Mouse (Mus musculus) lung, embryonic 14.5 days (tissue): ENCODE data around the gene Guca2b. TPM values are rescaled to one million over a fixed set of nuclear protein-coding genes. Genes with fewer than 3 reads are reported as not detected.

Source experiments
- ATAC-seq: fragments of 200-750 bp; cut with Nextera tagmentation; 2 replicates; pipeline ENCODE4 v1.8.0; 2017; ENCODE audit warnings: mild to moderate bottlenecking, moderate TSS enrichment, moderate library complexity; ENCODE audit not compliant: insufficient read depth
- DNase-seq: peaks from one replicate; pipeline ENCODE4 v3.0.0-alpha.2; 2015
- H3K27ac ChIP-seq: fragments of 300-500 bp; sonication (generic); 2 replicates; pipeline ENCODE4 v1.5.1; 2014; ENCODE audit warnings: low read depth, mild to moderate bottlenecking, moderate library complexity
- H3K27me3 ChIP-seq: fragments of 300-500 bp; sonication (generic); 2 replicates; pipeline ENCODE4 v1.6.1; 2014; ENCODE audit warnings: low read length, control low read depth; ENCODE audit not compliant: insufficient read depth
- H3K36me3 ChIP-seq: fragments of 300-500 bp; sonication (generic); 2 replicates; pipeline ENCODE4 v1.6.1; 2014; ENCODE audit warnings: control low read depth; ENCODE audit not compliant: insufficient read depth
- H3K4me1 ChIP-seq: fragments of 300-500 bp; sonication (generic); 2 replicates; pipeline ENCODE4 v1.6.1; 2014; ENCODE audit warnings: antibody characterized with exemption, control low read depth; ENCODE audit not compliant: insufficient read depth
- H3K4me2 ChIP-seq: fragments of 300-500 bp; sonication (generic); 2 replicates; pipeline ENCODE4 v1.6.1; 2014; ENCODE audit warnings: mild to moderate bottlenecking
- H3K4me3 ChIP-seq: fragments of 300-500 bp; sonication (generic); 2 replicates; pipeline ENCODE4 v1.5.1; 2014; ENCODE audit warnings: low read depth, low read length
- H3K9ac ChIP-seq: fragments of 300-500 bp; sonication (generic); 2 replicates; pipeline ENCODE4 v1.6.1; 2014
- H3K9me3 ChIP-seq: fragments of 300-500 bp; sonication (generic); 2 replicates; pipeline ENCODE4 v1.6.1; 2016; ENCODE audit warnings: low read depth, low read length, control low read depth
- CTCF ChIP-seq: IDR thresholded peaks from 2 replicates; pipeline ENCODE4 v1.5.1; 2016; ENCODE audit warnings: antibody characterized with exemption, low read depth
- WGBS: fragments of 180-500 bp; shearing (Covaris S2); extraction: QIAGEN DNeasy Blood & Tissue Kit; methylation state at CpG from one replicate; pipeline ENCODE4 v1.1.7; 2014; 5-methylcytosine and 5-hydroxymethylcytosine counted together
- polyA plus RNA-seq: library from polyadenylated mRNA; unstranded; fragments of >200 nt; fragmentation: Nextera tagmentation; extraction: Ambion mirVana; gene quantifications from 2 replicates; pipeline ENCODE4 v1.2.1, GENCODE M21; 2014

Guca2b gene
- not detected in 2 replicates for polyA plus RNA-seq

- DNase-seq (no peak), ATAC-seq (no peak)
- TF ChIP-seq CTCF, result no peak
- Histone ChIP-seq H3K27ac (no peak within 1 kb of the TSS), H3K4me3 (no peak within 1 kb of the TSS), H3K27me3 (no peaks in the 10 kb centered on the region), H3K4me1 (no peaks in the 10 kb centered on the region), H3K9me3 (no peaks in the 10 kb centered on the region), H3K4me2 (no peak within 1 kb of the TSS), H3K36me3 (no peaks in the 10 kb centered on the region), H3K9ac (no peak within 1 kb of the TSS)
- 69% methylated on average over 4 of the region's 4 CpGs for WGBS
Measured at GRCm38 (mm10) chr4:119658731-119659130, at the start of gene Guca2b. Gene Guca2b (minus strand): TSS chr4:119658954.

- H3K36me3 ChIP-seq, result no peaks in the 10 kb centered on the region
- WGBS, result 44% methylated on average over 3 of the region's 3 CpGs
- no peaks in the 10 kb centered on the region for H3K27me3 ChIP-seq
- TF ChIP-seq CTCF, result no peak
- no peak overlapping the region for H3K27ac ChIP-seq
- no peak overlapping the region for H3K4me2 ChIP-seq
- ATAC-seq (peak; percentile 58; the same call in 1 of the 2 replicates), DNase-seq (peak; percentile 23)
- no peaks in the 10 kb centered on the region for H3K4me1 ChIP-seq
- H3K9me3 ChIP-seq, result no peaks in the 10 kb centered on the region
- no peak overlapping the region for H3K4me3 ChIP-seq
- H3K9ac ChIP-seq, result no peak overlapping the region
Measured at GRCm38 (mm10) chr4:119707751-119708150, 49.0 kb upstream of the Guca2b start.

- no peak for TF ChIP-seq CTCF
- no peaks in the 10 kb centered on the region for H3K4me1 ChIP-seq
Measured at GRCm38 (mm10) chr4:119707326-119707725, 48.6 kb upstream of the Guca2b start.

GRCm38 (mm10) chr4:119703965-119704364, 45.2 kb upstream of the Guca2b start:
- DNase-seq (peak; percentile 81), ATAC-seq (peak; percentile 63; the same call in 1 of the 2 replicates)
- no peak overlapping the region for H3K9ac ChIP-seq
- no peaks in the 10 kb centered on the region for H3K27me3 ChIP-seq
- H3K9me3 ChIP-seq, result no peaks in the 10 kb centered on the region
- no peaks in the 10 kb centered on the region for H3K36me3 ChIP-seq
- no peak overlapping the region for H3K27ac ChIP-seq
- no peak overlapping the region for H3K4me2 ChIP-seq
- H3K4me1 ChIP-seq, result 0 out of 2 replicates have a peak, but pooled peaks cover 2% of the 10 kb centered on the region
- H3K4me3 ChIP-seq, result no peak overlapping the region
- TF ChIP-seq CTCF, result no peak
- WGBS, result 59% methylated on average over 8 of the region's 8 CpGs

More at GRCm38 (mm10) chr4:119707326-119707725, 48.6 kb upstream of the Guca2b start:
- Histone ChIP-seq H3K4me2 (no peak overlapping the region), H3K27me3 (no peaks in the 10 kb centered on the region), H3K9me3 (no peaks in the 10 kb centered on the region), H3K36me3 (no peaks in the 10 kb centered on the region), H3K9ac (no peak overlapping the region), H3K27ac (no peak overlapping the region), H3K4me3 (no peak overlapping the region)
- 66% methylated on average over 5 of the region's 5 CpGs for WGBS
- no peak for ATAC-seq
- DNase-seq, result no peak

GRCm38 (mm10) chr4:119701269-119701954, 42.7 kb upstream of the Guca2b start:
- peak overlapping the region; percentile 78; the same call in 1 of the 2 replicates for H3K27ac ChIP-seq
- peak; percentile 90 for ATAC-seq
- 0 out of 2 replicates have a peak, but pooled peaks cover 2% of the 10 kb centered on the region for H3K4me1 ChIP-seq

GRCm38 (mm10) chr4:119698339-119698738, 39.6 kb upstream of the Guca2b start:
- WGBS, result 44% methylated on average over 2 of the region's 2 CpGs
- Histone ChIP-seq H3K9ac (no peak overlapping the region), H3K36me3 (no peaks in the 10 kb centered on the region), H3K4me2 (no peak overlapping the region), H3K27ac (no peak overlapping the region), H3K4me3 (no peak overlapping the region), H3K9me3 (no peaks in the 10 kb centered on the region), H3K4me1 (0 out of 2 replicates have a peak, but pooled peaks cover 2% of the 10 kb centered on the region), H3K27me3 (no peaks in the 10 kb centered on the region)
- ATAC-seq, result no peak
- no peak for TF ChIP-seq CTCF
- no peak for DNase-seq

More at GRCm38 (mm10) chr4:119701269-119701954, 42.7 kb upstream of the Guca2b start:
- peak; percentile 92 for DNase-seq
- H3K27me3 ChIP-seq, result no peaks in the 10 kb centered on the region
- 44% methylated on average over 11 of the region's 11 CpGs for WGBS
- H3K36me3 ChIP-seq, result no peaks in the 10 kb centered on the region
- H3K9me3 ChIP-seq, result no peaks in the 10 kb centered on the region
- TF ChIP-seq CTCF, result no peak
- H3K4me3 ChIP-seq, result no peak overlapping the region
- H3K4me2 ChIP-seq, result no peak overlapping the region
- no peak overlapping the region for H3K9ac ChIP-seq

GRCm38 (mm10) chr4:119685746-119686145, 27.0 kb upstream of the Guca2b start:
- no peak overlapping the region for H3K4me3 ChIP-seq
- H3K36me3 ChIP-seq, result no peaks in the 10 kb centered on the region
- no peak overlapping the region for H3K4me2 ChIP-seq
- TF ChIP-seq CTCF, result no peak
- WGBS, result 82% methylated on average over 2 of the region's 2 CpGs
- no peak for DNase-seq
- no peaks in the 10 kb centered on the region for H3K4me1 ChIP-seq
- no peaks in the 10 kb centered on the region for H3K27me3 ChIP-seq
- no peak for ATAC-seq
- H3K27ac ChIP-seq, result no peak overlapping the region
- no peak overlapping the region for H3K9ac ChIP-seq
- H3K9me3 ChIP-seq, result no peaks in the 10 kb centered on the region
